Mouse (Mus musculus): ENCODE results near the gene Atg4b.
"Not testable (repeated sequence)": the region's sequence is repeated elsewhere in the genome, so short reads cannot be mapped to it uniquely, and the experiment has no call there.

The Atg4b gene

DNA sequence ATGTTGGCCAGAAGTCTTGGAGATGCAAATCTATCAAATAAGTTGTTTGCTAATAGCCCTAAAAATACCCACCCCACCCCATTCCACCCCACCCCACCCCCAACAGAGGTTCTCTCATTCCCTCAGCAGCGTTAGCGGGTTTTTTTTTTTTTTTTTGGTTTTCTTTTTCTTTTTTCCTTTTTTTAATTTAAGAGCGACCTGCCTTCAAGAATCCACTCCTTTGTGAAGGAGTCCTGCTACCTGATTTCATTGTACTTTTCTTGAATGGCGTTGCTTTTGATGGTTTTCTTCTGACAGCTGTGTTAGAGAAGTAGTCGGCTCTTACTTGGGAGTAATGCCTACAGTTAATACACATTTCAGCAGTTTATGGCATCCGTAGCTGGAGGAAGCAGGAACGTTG is 4.3 kb downstream of the Atg4b start:
- DNase-seq (ENCODE audit: low spot score), result no peak

DNA sequence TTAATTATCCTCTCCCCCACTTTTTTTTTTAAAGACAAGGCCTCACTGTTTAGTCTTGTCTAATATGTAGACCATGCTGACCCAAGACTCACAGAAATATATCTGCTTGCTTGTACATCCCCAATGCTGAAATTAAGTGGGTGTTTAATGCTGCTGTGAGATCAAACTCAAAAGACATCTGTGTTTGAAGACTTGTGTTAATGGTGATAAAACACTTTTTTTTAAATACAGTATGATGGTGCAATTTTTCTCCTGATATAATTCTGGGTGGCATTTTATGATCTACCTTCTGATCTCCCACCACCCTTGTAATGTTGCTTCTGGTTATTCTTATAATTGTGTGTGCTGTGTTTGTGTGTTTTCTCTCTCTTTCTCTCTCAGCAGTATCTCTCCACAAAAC is 4.9 kb downstream of the Atg4b start:
- no peak for DNase-seq (ENCODE audit: low spot score)

DNA sequence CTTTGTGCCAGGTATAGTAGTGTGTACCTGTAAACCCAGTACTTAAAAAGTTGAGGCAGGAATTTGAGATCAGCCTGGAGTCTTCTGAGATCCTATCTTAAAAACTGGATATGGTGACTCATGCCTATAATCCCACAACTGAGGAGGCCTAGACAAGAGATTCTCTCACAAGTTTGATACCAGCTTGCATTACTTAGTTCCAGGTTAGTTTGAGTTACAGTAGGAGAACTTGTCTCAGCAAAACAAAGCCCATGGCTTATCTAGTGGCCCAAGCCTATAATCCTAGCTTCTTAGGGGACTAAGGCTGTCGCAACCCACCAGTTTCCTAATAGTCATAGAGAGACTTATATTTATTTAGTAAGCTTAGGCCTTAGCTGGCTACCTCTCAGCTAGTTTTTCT is 8.8 kb downstream of the Atg4b start:
- DNase-seq (ENCODE audit: low spot score), result no peak

DNA sequence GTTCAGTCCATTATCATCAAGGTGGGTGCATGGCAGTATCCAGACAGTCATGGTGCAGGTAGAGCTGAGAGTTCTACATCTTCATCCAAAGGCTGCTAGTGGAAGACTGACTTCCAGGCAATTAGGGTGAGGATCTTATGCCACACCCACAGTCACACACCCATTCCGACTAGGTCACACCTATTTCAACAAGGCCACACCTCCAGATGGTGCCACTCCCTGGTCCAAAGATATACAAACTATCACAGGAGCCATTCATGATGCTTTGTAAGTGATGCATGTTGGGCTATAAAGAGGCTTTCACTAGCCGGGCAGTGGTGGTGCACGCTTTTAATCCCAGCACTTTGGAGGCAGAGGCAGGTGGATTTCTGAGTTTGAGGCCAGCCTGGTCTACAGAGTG is 12.2 kb downstream of the Atg4b start:
- not testable (repeated sequence) for DNase-seq (ENCODE audit: low spot score)

DNA sequence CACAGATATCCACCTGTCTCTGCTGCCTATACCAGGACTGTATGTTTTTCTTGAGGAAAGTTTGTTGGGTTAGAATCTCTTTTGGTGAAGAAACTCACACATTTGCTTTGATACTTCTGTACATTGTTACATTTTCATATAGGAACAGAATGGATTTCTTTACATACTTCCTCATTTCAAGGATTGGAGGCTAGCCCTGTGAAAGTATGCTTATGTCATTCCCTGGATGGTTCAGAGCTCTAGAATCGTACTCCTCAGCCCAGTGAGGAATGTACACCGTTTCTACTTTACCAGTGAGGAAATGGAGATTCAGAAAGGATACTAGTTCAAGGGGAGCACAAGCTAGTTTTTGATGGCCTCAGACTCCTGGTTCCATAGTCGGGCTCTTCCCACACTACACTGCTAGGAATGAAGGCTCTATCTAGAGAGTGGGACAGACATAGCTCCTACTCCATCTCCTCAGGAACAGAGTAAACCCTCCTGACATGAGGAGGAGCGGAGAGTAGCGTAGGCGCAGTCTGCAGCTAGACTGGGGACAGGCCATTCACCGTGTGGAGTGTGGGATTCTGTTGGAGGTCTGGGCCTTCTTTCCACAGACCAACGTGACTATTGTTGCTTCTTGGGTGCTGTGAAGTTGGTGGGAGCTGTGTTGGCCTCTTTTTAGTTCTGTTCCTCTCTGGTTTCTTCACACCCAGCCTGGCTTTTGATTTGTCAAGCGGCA is 13.7 kb downstream of the Atg4b start:
- no peak for DNase-seq (ENCODE audit: low spot score)

DNA sequence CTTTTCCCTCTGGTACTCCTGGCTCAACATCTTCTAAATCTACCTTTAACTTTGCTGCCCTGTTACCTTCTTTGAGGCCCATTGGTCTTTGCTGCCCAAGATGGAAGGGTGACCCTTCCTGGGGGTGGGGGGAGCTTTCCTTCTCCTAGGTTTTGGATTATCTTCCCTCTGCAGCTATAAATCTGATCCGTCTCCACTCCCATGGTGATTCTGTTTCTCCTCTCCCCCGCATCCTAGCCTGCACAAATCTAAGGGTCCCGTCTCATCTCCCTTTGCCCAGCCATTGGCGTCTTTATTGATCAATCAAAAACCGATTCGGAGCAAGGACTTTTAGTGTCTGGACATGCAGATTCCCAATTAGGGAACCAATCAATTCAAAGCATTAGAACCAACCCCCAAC is 16.3 kb downstream of the Atg4b start:
- no peak for DNase-seq (ENCODE audit: low spot score)

DNA sequence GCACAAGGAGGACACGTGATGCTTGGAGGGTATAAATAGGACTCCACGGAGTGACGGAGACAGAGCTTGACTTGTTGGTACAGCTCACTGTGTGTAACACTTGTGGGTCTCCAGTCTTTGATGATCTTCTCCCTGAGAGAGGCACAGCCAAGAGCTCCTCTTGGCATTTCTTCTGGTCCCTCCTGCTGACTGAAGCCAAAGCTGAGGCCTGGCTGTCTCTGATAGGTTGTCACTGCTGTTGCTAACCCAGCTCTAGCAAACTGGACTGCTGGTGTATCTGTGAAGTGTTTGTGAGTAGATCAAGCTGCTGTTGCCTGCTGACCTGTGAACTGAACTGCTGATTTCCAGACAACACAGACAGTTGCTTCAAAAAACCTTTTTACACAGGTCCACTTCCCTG is 18.6 kb downstream of the Atg4b start:
- DNase-seq (ENCODE audit: low spot score), result no peak

DNA sequence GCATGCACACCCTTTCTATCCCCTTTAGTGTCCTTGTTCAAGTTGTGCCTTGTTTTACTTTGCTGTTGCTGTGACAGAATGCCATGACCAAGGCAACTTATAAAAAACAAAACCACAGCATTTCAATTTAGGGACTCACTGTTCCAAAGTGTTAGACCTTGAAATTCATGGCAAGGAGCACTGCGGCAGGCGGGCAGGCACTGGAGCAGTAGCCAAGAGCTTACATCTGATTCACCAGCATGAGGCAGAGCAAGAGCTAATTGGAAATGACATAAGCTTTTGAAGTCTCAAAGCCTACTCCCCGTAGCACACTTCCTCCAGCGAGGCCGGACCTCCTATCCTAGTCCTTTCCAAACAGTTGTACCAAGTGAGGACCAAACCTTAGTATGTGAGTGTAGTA is 25.4 kb downstream of the Atg4b start:
- no peak for DNase-seq (ENCODE audit: low spot score)

DNA sequence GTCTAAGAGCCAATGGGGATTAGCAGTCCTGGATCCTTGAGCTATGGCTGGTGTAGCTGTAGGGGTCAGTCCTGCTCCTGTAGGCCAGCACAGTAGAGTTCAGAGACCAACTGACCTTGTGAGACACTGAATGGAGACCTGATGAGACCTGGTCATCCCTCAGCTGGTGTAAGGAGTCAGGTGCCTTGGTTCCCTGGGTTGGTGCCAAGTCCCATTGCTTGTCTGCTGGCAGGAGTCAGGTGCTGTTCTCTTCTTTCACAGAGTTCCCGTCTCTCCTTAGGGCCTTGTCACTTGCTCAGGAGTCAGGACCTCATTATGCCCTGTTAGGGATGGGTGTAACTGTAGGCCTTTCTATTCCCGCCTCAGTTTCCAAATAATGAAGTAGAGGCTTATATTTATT is 35.6 kb downstream of the Atg4b start:
- no peak for DNase-seq (ENCODE audit: low spot score)

DNA sequence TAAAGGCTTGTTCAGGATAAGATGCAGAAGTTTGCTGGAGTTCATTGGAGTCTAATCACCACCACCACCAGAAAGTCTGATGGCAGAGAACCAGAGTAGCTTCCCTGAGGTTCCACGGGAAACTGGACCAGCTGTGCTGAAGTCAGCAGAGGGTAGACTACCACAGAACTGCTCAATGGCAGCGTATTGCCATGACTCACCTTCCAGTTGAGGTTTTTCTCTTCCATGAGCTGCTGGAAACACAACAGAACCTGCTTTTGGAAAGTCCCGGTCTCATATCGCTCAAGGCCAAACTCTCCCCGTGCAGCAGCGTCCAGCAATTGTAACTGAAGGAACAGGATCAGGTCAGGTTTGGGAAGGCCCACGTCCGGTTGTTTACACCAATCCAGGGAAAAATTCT is 43.2 kb downstream of the Atg4b start:
- no peak for DNase-seq (ENCODE audit: low spot score)

DNA sequence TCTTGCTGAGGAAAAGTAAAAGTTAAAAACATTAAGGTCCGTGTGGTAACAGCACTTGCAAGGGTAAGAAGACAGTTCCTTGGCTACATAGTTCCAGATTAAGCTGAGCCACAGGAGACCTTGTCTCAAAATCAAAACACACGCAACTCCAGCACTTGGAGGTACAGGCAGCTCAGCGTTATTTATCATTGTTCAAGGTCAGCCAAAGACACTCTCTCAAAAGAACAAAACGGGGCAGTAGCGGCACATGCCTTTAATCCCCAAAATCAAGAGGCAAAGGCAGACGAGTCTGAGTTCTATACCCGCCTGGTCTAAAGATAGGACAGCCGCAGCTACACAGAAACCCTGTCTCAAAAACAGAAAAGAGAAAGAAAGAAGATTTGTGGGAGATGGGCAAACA is 44.6 kb downstream of the Atg4b start:
- DNase-seq (ENCODE audit: low spot score), result no peak

DNA sequence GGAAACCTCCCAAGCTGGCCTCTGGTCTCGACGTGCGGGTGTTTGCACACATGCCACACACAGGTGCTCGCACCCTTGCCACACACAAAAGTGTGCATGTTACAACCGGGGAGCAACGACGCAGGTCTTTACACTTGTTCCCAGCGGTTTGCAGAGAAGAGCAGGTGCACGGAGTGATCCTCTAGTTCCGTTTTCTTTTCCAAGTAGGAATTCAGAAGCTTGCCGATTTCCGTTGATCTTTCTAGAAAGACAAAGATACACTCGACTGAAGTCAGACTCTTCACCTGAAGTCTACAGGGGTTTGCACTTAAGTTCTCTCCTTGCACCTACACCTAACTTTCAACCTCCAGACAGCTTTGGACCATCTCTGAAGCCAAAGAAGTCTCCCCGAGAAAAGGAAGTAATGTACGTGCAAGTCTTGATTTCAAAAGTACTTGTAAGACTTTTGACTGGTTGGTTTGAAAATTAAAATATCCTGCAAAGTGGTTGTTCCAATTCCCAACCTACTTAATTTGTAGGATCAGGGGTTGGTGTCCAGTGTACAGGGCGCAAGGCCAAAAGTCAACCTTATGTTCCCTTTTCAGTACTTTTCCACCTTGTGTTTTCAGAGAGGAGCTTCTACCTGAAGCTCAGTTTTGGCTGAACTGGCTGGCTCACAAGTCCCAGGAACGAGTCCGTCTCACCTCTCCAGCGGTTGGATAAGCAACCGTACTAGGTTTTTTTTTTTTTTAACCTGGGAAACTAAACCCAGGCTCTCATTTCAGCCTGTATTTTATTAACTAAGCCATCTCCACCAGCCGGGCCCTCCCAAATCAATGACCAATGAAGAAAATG is 49.6 kb downstream of the Atg4b start:
- DNase-seq (ENCODE audit: low spot score), result no peak

DNA sequence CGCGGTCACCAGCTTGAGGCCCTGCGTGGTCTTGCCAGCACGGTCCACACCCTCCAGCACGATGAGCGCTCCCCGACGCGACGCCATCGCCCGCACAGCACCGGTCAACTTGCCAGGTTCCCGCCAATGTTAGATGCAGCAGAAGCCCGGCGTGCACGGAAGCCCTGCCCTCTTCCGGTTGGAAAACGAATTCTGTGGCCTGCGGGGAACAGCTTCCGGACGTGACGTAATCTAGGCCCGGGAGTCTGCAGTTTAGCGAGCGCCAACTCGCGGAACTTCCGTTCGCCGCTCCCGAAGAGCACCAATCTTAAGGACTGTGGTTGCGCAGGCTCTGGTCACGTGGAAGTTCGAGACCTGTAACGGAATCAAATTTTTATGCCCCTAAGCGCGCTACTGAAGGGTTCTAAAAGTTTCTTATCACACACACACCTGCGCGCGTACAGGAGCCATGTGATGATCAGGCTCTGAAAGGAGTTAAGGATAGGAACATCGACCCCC is 50.5 kb downstream of the Atg4b start, which contains the start of gene Dtymk:
Dtymk (minus strand) TSS at position 194 of the 498 bp plus-strand sequence.
- peak; percentile 60 for DNase-seq (ENCODE audit: low spot score)

DNA sequence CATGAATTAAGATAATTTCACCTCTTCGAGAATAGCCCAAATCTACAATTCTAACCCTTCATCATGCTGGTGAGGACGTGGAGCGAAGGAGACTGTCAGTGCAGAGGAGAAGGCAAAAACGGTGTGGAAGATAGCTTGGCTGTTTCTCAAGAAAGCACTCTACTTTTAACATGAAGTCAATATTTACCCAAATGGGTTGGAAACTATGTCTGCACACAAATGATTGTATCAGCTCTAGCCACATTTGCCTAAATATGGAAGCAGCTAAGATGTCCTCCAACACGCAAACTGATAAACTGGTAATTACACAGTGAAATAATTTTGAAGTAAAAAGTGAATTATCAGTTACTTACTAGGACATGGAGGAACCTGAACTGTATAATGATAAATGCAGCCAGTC is 51.5 kb downstream of the Atg4b start:
- no peak for DNase-seq (ENCODE audit: low spot score)

DNA sequence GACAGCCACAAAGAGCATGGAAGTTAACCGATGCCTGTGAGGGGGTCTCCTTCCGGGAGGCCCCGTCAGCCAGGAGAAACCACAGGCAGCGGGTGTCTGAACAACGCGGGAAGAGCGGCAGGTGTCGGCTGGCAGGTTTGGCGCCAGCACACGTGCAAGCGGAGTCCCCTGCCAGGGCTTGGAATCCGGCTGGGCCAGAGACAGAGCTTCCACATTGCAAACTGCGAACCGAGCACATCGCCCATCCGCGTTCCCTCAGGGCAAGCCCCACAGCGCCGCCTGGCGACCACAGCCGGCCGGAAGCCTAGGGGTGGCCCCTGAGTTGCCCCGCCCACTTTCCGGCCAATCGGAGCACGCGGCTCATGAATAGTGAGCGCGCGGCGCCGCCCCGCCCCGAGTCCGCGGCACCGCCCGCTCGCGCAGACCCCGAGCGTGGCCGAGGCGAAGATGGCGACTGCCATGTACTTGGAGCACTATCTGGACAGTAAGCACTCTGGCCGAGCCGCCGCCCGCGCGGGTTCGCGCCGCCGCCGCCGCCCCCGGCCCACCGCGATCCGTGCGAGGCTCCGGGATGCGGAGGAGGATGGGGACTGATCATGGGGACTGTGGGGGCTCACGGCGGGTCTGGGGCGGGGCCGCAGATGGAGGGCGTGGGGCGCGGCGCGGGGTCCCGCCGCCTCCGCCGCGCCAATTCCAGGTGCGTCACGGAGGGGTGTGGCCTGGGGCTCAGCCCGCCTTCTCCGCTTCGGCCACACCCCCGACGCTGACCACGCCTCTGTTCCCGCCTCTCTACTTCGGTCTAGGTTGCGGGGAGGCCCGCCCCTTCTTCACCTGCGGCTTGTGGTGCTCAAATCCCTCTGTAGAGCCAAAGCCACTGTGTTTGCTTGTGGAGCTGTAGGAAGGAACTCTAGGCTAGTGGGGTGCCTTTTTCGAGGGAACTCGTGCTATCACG is 52.5 kb downstream of the Atg4b start, which contains the start of gene Ing5:
Ing5 (plus strand) TSS at position 410 of the 952 bp plus-strand sequence.
- peak; percentile 100 for DNase-seq (ENCODE audit: low spot score)

DNA sequence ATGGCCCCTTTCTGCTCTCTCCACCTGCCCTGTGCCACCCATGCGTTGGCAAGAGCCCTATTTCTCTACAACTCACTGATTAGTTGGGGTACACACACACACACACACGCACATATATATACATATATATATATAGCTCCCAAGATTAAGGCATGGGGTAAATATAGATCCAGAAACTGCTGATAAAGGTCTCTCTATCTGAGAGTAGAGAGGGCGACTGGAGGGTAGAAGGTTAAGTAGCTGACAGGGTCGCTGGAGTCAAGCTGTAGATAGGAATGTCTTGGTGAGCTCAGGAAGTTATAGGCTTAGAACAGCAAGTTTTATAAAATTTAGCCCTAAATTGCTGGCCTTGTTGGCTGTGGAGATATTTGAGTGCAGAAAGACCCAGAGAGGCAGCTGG is 53.5 kb downstream of the Atg4b start:
- no peak for DNase-seq (ENCODE audit: low spot score)

DNA sequence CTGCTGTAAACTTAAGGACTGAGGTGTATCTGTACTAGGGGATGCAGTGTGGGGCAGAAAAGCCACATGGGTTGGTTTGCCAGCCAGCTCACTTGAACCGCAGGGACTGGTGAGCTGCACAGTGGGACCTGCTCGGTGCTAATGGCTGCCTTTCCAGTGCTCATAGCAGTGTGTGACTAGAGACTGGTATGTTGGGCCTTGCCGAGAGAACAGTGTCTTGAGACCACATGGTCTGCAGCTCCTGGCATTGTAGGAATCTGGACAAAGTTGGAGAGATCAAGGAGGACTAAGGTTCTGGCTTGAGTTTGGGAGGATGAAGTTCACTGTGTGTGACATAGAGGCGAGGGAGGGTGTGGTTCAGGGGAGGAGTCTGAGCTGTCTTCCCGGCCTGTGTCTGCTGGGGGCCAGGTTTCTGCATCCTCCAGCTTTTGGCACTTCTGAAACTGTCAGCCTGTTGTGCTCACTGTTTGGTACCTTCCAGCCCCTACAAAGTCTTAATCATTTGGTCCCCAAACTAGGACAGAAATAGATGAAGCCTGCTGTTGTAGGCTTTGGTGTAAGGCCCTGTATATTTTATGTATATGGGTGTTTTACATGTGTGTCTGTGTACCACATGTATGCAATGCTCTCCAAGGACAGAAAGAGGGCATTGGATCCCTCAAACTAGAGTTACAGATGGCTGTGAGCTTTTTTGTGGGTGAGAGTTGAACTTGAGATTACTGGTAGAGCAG is 54.1 kb downstream of the Atg4b start:
- no peak for DNase-seq (ENCODE audit: low spot score)

DNA sequence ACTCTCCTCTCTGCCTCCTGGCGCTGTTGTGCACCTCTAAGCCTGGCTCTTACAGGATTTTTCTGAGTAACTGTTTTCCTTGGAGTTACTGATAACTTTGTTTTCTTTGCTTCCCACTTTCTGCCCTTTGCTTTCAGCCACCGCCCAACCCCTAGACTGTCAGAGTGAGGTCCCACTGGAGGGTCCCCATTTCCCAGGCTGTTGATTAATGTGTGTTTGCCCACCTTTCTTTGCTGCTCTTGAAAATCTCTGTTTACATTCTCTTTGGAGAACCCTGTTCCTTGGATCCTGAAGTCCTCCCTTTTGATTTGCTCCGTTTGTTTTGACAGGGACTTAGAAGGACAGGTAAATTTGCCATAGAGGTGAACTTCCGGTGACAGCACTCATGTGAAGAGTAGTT is 57.6 kb downstream of the Atg4b start:
- DNase-seq (ENCODE audit: low spot score), result no peak

DNA sequence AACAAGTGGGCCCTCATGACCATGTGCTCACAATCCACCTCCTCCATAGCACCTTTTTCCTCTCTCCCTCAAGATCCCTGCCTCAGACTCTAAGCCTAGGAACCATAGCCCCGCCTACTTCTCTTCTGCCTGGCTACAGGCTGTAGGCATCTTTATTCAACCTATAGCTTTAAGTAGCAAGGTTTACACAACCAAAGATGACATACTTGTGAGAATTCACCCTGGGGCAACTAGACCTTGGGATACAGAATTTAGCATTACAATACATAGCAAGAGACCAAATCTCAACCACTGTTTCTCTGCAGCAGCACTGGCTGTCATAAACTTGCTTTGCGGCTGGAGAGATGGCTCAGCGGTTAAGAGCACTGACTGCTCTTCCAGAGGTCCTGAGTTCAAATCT is 58.7 kb downstream of the Atg4b start:
- DNase-seq (ENCODE audit: low spot score), result no peak

DNA sequence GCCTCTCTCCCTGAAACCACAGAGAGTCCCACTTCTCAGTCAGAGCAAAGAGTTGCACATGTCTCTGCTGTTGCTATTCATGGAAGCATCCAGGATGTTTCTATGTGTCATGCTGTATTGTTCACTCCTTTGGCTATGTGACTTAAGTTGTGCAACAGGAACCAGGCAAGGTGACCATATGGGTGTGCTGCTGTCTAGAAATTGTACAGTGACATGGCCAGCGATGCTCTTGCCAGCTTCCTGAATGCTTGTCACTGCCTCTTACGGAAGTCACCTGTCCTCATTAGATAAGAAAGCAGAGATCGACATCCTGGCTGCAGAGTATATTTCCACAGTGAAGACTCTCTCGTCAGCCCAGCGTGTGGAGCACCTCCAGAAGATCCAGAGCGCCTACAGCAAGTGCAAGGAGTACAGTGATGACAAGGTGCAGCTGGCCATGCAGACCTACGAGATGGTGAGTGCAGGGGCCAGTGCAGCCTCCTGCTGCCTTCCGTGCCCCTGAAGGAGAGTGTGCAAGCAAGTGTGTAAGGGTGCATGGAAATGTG is 60.3 kb downstream of the Atg4b start:
- no peak for DNase-seq (ENCODE audit: low spot score)

Data from ovary, postnatal 10 days (tissue).